ENCODE assay signal across 7 mouse cellular contexts in genomic region chr9:95857414-95858026, GRCm38 (mm10). TPM values are rescaled to one million over a fixed set of nuclear protein-coding genes. Genes with fewer than 3 reads are reported as not detected.
DNase-seq lines count a peak whose midpoint lies in the region; ATAC-seq lines count a peak whose summit lies in the region.

TSS of gene Atr (plus strand) at chr9:95857597.

- H3K27ac ChIP-seq in embryonic facial prominence, embryonic 10.5 days (replicated peaks) = peak within 1 kb of the TSS; percentile 93
- peak within 1 kb of the TSS; percentile 93 for H3K27ac ChIP-seq in limb, embryonic 10.5 days
- H3K27ac ChIP-seq in midbrain, embryonic 13.5 days = peak within 1 kb of the TSS; percentile 69

- H3K36me3 ChIP-seq in embryonic facial prominence, embryonic 10.5 days (replicated peaks) = peaks cover 8% of the 10 kb centered on the region
- H3K36me3 ChIP-seq in limb, embryonic 10.5 days = 0 out of 2 replicates have a peak, but pooled peaks cover under 1% of the 10 kb centered on the region
- H3K36me3 ChIP-seq in midbrain, embryonic 13.5 days = no peaks in the 10 kb centered on the region; the same call in 1 of the 2 replicates

- H3K27me3 ChIP-seq in embryonic facial prominence, embryonic 10.5 days (replicated peaks; ENCODE audit: low read depth, poor library complexity, severe bottlenecking) = no peaks in the 10 kb centered on the region
- H3K27me3 ChIP-seq in limb, embryonic 10.5 days (ENCODE audit: low read depth, poor library complexity, severe bottlenecking) = no peaks in the 10 kb centered on the region
- H3K27me3 ChIP-seq in midbrain, embryonic 13.5 days = no peaks in the 10 kb centered on the region

- H3K9me3 ChIP-seq in embryonic facial prominence, embryonic 10.5 days = no peaks in the 10 kb centered on the region
- no peaks in the 10 kb centered on the region for H3K9me3 ChIP-seq in limb, embryonic 10.5 days (replicated peaks)
- H3K9me3 ChIP-seq in midbrain, embryonic 13.5 days = no peaks in the 10 kb centered on the region

- H3K4me1 ChIP-seq in embryonic facial prominence, embryonic 10.5 days = peaks cover 3% of the 10 kb centered on the region
- peaks cover 8% of the 10 kb centered on the region; the same call in 1 of the 2 replicates for H3K4me1 ChIP-seq in limb, embryonic 10.5 days
- peaks cover 7% of the 10 kb centered on the region for H3K4me1 ChIP-seq in midbrain, embryonic 13.5 days (replicated peaks)

- H3K4me3 ChIP-seq in embryonic facial prominence, embryonic 10.5 days = peak within 1 kb of the TSS; percentile 92
- peak within 1 kb of the TSS; percentile 94 for H3K4me3 ChIP-seq in limb, embryonic 10.5 days
- H3K4me3 ChIP-seq in midbrain, embryonic 13.5 days (replicated peaks) = peak within 1 kb of the TSS; percentile 96

- H3K4me2 ChIP-seq in midbrain, embryonic 13.5 days (replicated peaks) = peak within 1 kb of the TSS; percentile 95

- ATAC-seq in granulocyte monocyte progenitor cell, adult 5-6 weeks (replicated peaks; ENCODE audit: poor library complexity, severe bottlenecking) = peak; percentile 89
- peak; percentile 95 for ATAC-seq in midbrain, embryonic 13.5 days

- under 1% methylated on average over 69 of the region's 69 CpGs for WGBS in embryonic facial prominence, embryonic 10.5 days
- under 1% methylated on average over 69 of the region's 69 CpGs for WGBS in limb, embryonic 10.5 days
- WGBS in midbrain, embryonic 13.5 days = under 1% methylated on average over 69 of the region's 69 CpGs

- peak; percentile 96 for DNase-seq in adrenal gland, postnatal 10 days
- peak; percentile 94 for DNase-seq in embryonic facial prominence, embryonic 10.5 days (ENCODE audit: low spot score)
- DNase-seq in kidney, adult 11 months = peak; percentile 92
- DNase-seq in limb, embryonic 10.5 days (ENCODE audit: low spot score) = peak; percentile 93
- DNase-seq in spleen, adult 12 weeks (ENCODE audit: low spot score) = peak; percentile 90

- H3K9ac ChIP-seq in midbrain, embryonic 13.5 days (replicated peaks) = peak within 1 kb of the TSS; percentile 87

RNA-seq across cellular contexts. Expression of gene Atr, which starts in this region (rescaled TPM):
- total RNA-seq in adrenal gland, postnatal 10 days (2021) = 10 to 100 TPM; 11.8 to 19.2 TPM
- polyA plus RNA-seq in embryonic facial prominence, embryonic 10.5 days (2016; fragmentation: Nextera tagmentation; extraction: Ambion mirVana) = 21.8 and 22.9 TPM in 2 replicates
- total RNA-seq in granulocyte monocyte progenitor cell, adult 5-6 weeks (2014; fragmentation: Nextera tagmentation) = 34.6 and 39.2 TPM in 2 replicates
- total RNA-seq in granulocyte monocyte progenitor cell, adult 5-6 weeks (2017) = 48.0 and 55.6 TPM in 2 replicates
- 18.7 and 22.6 TPM in 2 replicates for polyA plus RNA-seq in limb, embryonic 10.5 days (2016; fragmentation: Nextera tagmentation; extraction: Ambion mirVana)
- 16.2 and 17.8 TPM in 2 replicates for polyA plus RNA-seq in midbrain, embryonic 13.5 days (2015; fragmentation: Nextera tagmentation; extraction: Ambion mirVana)

Comparison
In these comparisons a context has a peak if more than half of its experiments do, and no peak if none do; other contexts are left out.
1. Peak in every context shown above with its lines: DNase-seq, ATAC-seq, H3K4me3 ChIP-seq and H3K27ac ChIP-seq.